Mouse (Mus musculus) ES-E14 (cell line): ENCODE measurements at regions not wholly inside any gene's neighbourhood (a gene's known extent, or its start where the extent isn't known, plus 50 kb on each side); places are given as distances from the start of the nearest gene placed in this dataset.

Source experiments
- HCFC1 ChIP-seq: IDR thresholded peaks from 2 replicates; pipeline ENCODE4 v1.6.1; 2012; ENCODE audit warnings: low read length, inconsistent platforms, borderline replicate concordance; ENCODE audit not compliant: insufficient read depth
- MAFK ChIP-seq: IDR thresholded peaks from 2 replicates; pipeline ENCODE4 v1.6.1; 2014; ENCODE audit warnings: mild to moderate bottlenecking, low read depth, low read length, inconsistent platforms; ENCODE audit not compliant: insufficient read depth
- ZC3H11A ChIP-seq: IDR thresholded peaks from 2 replicates; pipeline ENCODE4 v1.6.1; 2012; ENCODE audit warnings: low read depth, mild to moderate bottlenecking, inconsistent platforms, low read length, borderline replicate concordance

GRCm38 (mm10) chr4:22151899-22152493, 205.3 kb upstream of the Fbxl4 start:
- TF ChIP-seq ZC3H11A (no peak), HCFC1 (no peak), MAFK (no peak)
